Mouse (Mus musculus) cerebellum, adult 2 months (tissue): ENCODE measurements around the gene Exoc3l2.

ENCODE experiments used
- CTCF ChIP-seq: fragments of 200-500 bp; IDR thresholded peaks from 2 replicates; pipeline ENCODE4 v1.5.1; 2011; ENCODE audit warnings: low read depth, mild to moderate bottlenecking, control low read depth, low read length, moderate library complexity, borderline replicate concordance; ENCODE audit not compliant: insufficient read depth
- POLR2A ChIP-seq: fragments of 200-500 bp; IDR thresholded peaks from 2 replicates; pipeline ENCODE4 v1.6.1; 2011; ENCODE audit warnings: low read length, control low read depth, borderline replicate concordance; ENCODE audit not compliant: insufficient read depth

DNA sequence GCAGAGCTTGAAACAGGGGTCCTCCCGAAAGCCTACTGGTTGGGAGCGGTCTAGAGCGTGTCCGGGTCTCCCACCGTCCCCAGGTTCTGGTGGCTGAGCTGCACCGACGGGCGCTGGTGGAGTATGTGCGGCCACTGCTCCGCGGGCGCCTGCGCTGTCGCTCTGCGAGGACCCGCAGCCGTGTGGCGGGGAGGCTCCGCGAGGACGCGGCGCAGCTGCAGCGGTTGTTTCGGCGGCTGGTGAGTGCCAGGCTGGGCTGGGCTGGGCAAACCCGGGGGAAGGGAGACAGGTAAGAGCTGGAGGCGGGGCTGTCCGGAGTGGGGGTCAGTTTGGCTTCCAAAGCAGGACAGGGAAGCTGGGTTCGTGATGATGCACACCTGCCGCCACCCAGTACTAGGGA, 26.4 kb downstream of the Exoc3l2 start:
- TF ChIP-seq CTCF (no peak), POLR2A (no peak)
